Comparison of ENCODE assay signal across 9 mouse cellular contexts in the genomic region with DNA sequence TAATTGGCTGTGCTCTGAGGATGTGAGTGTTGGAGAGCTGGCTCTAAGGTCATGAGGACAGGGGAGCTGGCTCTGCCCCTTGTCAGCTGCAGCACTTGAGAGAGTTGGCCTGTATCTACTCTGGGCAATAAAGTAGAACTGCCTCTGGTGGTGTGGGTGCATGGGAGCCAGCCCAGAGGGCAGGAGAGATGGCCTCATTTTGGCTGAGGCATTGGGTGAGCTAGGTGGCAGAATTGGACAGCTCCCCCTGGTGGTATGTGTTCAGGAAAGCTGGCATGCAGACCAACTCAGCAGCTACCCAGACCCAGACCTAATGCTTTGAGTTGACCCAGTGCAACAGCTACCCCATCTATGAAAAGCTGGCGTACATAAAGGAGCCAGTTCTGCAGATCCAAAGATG.
DNase-seq lines count a peak whose midpoint lies in the region; ATAC-seq and TF ChIP-seq lines count a peak whose summit lies in the region.
"Had no signal": no experiment of that assay in that cellular context is flagged by ENCODE, and none has a peak within 500 bp of the region (broad histone marks: within the 10 kb centered on the region; RNA-seq: fewer than 3 reads in every experiment).

No protein-coding gene starts in this region.

- H3K4me1 ChIP-seq in E14TG2a.4 (replicated peaks; ENCODE audit: low read depth, low read length), result no peaks in the 10 kb centered on the region
- no peaks in the 10 kb centered on the region for H3K4me1 ChIP-seq in forebrain, embryonic 14.5 days (ENCODE audit: control insufficient read depth, insufficient read depth, low read length)
- no peaks in the 10 kb centered on the region for H3K4me1 ChIP-seq in olfactory bulb, adult 2 months (ENCODE audit: control insufficient read depth, insufficient read depth, low read length)
- H3K4me1 ChIP-seq: embryonic facial prominence, embryonic 12.5 days had no signal

- no peak overlapping the region for H3K4me3 ChIP-seq in E14TG2a.4 (replicated peaks; ENCODE audit: low read length)
- H3K4me3 ChIP-seq in forebrain, embryonic 14.5 days (ENCODE audit: low read depth, low read length), result no peak overlapping the region
- no peak overlapping the region for H3K4me3 ChIP-seq in olfactory bulb, adult 2 months (ENCODE audit: insufficient read depth, low read depth, low read length)
- H3K4me3 ChIP-seq: embryonic facial prominence, embryonic 12.5 days had no signal

- no peak overlapping the region for H3K4me2 ChIP-seq in forebrain, embryonic 14.5 days (ENCODE audit: low read length)
- H3K4me2 ChIP-seq: embryonic facial prominence, embryonic 12.5 days had no signal

- H3K27me3 ChIP-seq in E14TG2a.4 (ENCODE audit: insufficient read depth, low read length), result no peaks in the 10 kb centered on the region
- no peaks in the 10 kb centered on the region for H3K27me3 ChIP-seq in forebrain, embryonic 14.5 days (replicated peaks; ENCODE audit: control insufficient read depth, insufficient read depth, low read length)
- H3K27me3 ChIP-seq: embryonic facial prominence, embryonic 12.5 days had no signal

- H3K36me3 ChIP-seq in E14TG2a.4 (ENCODE audit: insufficient read depth, low read length), result no peaks in the 10 kb centered on the region
- no peaks in the 10 kb centered on the region for H3K36me3 ChIP-seq in forebrain, embryonic 14.5 days (ENCODE audit: control insufficient read depth, insufficient read depth, low read length)
- H3K36me3 ChIP-seq: embryonic facial prominence, embryonic 12.5 days had no signal

- H3K9ac ChIP-seq in forebrain, embryonic 14.5 days (ENCODE audit: low read length), result no peak overlapping the region
- H3K9ac ChIP-seq: embryonic facial prominence, embryonic 12.5 days had no signal

- peak; percentile 1 for DNase-seq in kidney, postnatal 14 days
- DNase-seq in kidney, adult 11 months, result no peak
- DNase-seq in WW6 (ENCODE audit: low read depth, low spot score) (peak; percentile 4), adipocyte (ENCODE audit: low spot score) (no peak)
- DNase-seq in forebrain, embryonic 14.5 days (ENCODE audit: low spot score), result peak; percentile 10

- no peak for ATAC-seq in forebrain, embryonic 14.5 days
- ATAC-seq in activated CD4-positive, CD25-positive, alpha-beta regulatory T cell, adult 4 months, result no peak

- TF ChIP-seq POLR2A in olfactory bulb, adult 2 months (IDR thresholded peaks at IDR 0.05; ENCODE audit: insufficient read depth, low read depth, low read length), result no peak

- H3K9me3 ChIP-seq in E14TG2a.4 (ENCODE audit: low read length), result no peaks in the 10 kb centered on the region
- H3K9me3 ChIP-seq in forebrain, embryonic 14.5 days (replicated peaks; ENCODE audit: control insufficient read depth, low read length), result no peaks in the 10 kb centered on the region
- H3K9me3 ChIP-seq: embryonic facial prominence, embryonic 12.5 days had no signal

- TF ChIP-seq CTCF in E14TG2a.4 (conservative IDR thresholded peaks at IDR 0.05; ENCODE audit: low read length), result peak; percentile 44
- TF ChIP-seq CTCF in olfactory bulb, adult 2 months (IDR thresholded peaks at IDR 0.05; ENCODE audit: insufficient read depth, low read depth, low read length), result 0 out of 2 replicates have a peak, but pooled peaks have one; percentile 11

- WGBS in forebrain, embryonic 14.5 days, result 82% methylated on average over 1 of the region's 1 CpGs
- 79% methylated on average over 1 of the region's 1 CpGs for WGBS in olfactory bulb, adult 2 months

- no peak overlapping the region for H3K27ac ChIP-seq in forebrain, embryonic 14.5 days (ENCODE audit: low read depth, low read length)
- H3K27ac ChIP-seq in olfactory bulb, adult 2 months (ENCODE audit: insufficient read depth, low read depth, low read length), result no peak overlapping the region
- H3K27ac ChIP-seq: embryonic facial prominence, embryonic 12.5 days had no signal

Comparison
In these comparisons a context has a peak if more than half of its experiments do, and no peak if none do; other contexts are left out.
1. DNase-seq: peak in kidney, postnatal 14 days (single experiment), WW6 (single experiment) and forebrain, embryonic 14.5 days (single experiment); none in kidney, adult 11 months (single experiment) and adipocyte (single experiment).